Mouse (Mus musculus): ENCODE results near the gene Prn. TPM values are rescaled to one million over a fixed set of nuclear protein-coding genes. Genes with fewer than 3 reads are reported as not detected.

Gene Prn
- not detected in 2 replicates for polyA plus RNA-seq (2012; rRNA removed)

DNA sequence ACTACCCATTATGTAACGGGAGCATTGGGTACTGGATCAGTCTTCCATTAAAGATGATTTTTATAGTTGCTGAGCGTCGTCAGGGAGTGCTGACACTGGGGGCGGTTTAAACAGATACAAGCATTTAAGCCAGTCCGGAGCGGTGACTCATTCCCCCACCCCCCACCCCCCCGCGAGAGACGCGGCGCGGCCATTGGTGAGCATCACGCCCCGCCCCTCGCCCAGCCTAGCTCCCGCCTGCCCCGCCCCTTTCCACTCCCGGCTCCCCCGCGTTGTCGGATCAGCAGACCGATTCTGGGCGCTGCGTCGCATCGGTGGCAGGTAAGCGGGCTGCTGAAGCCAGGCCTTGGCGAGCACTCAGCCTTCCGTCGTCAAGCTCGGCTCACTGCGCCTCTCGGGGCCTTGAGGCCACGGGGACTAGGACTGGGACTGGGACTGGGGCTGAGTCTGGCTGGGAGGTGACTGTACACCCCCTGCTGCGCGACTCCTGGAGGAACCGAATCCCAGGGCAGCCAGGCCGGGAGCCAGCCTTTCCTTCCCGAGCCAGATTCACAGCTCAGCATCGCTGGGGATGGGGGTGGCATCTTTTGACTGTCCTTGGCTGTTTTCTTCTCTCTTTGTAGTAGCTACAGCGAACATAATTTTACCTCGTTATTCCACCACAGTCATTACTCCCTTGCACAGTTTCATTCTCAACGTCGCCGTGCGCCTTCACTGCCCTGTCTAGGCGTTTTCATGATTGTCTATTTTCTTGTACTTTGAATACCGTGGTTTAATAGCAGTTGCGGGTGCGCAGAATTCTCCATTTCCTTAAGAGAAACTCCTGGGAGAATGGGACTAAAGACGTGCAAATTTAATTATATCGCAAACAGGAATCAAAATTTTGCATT, at the start of gene Prn, which contains the start of gene Prnp:
TSS of gene Prn (plus strand) at position 275 of the 890 bp plus-strand sequence.
TSS of gene Prnp (plus strand) at position 246 of the 890 bp plus-strand sequence.
- TF ChIP-seq POLR2A (IDR thresholded peaks at IDR 0.05; ENCODE audit: borderline replicate concordance, extremely low read depth, low read depth, low read length) (peak; percentile 91), CTCF (IDR thresholded peaks at IDR 0.05; ENCODE audit: insufficient read depth, low read length) (no peak)
- WGBS, result 4% methylated on average over 52 of the region's 52 CpGs
- Histone ChIP-seq H3K4me3 (replicated peaks; ENCODE audit: extremely low read depth, low read depth, low read length) (peak within 1 kb of the TSS; percentile 100), H3K4me1 (ENCODE audit: control insufficient read depth, insufficient read depth, low read length) (peaks cover 4% of the 10 kb centered on the region)
- peak; percentile 87 for DNase-seq

DNA sequence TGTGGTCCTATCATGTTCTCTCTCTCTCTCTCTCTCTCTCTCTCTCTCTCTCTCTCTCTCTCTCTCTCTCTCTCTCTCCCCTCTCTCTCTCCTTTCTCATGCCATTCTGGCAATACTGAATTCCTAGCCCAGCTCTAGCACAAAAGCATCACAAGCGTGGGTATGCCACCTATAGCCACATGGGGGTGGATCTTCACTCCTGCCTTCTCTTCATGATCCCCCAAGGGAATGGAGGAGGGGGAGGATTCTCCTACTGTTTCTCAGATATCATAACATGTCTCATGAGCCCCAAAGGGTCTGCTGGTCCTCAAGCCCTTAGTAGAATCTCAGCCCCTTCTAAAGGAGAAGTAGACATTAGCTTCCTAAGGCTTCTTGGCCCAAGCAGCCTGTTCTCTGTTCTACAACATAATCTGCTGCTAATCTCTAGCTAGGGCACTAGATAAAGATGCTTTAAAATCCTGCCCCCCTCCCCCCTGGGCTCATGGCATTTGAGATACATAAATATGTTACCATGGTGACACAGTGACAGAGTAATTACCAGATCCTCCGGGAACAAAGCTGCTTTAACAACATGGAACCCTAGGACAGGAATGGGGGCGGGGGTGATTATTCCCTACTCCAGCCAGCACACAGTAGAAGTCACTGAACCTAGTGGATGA, 47.0 kb upstream of the Prn start:
- no peak for TF ChIP-seq POLR2A (IDR thresholded peaks at IDR 0.05; ENCODE audit: borderline replicate concordance, extremely low read depth, low read depth, low read length)
- TF ChIP-seq CTCF (IDR thresholded peaks at IDR 0.05; ENCODE audit: insufficient read depth, low read length), result no peak
- WGBS, result 70% methylated on average over 3 of the region's 3 CpGs
- no peak overlapping the region for H3K4me3 ChIP-seq (replicated peaks; ENCODE audit: extremely low read depth, low read depth, low read length)
- no peaks in the 10 kb centered on the region for H3K4me1 ChIP-seq (ENCODE audit: control insufficient read depth, insufficient read depth, low read length)
- DNase-seq, result no peak

DNA sequence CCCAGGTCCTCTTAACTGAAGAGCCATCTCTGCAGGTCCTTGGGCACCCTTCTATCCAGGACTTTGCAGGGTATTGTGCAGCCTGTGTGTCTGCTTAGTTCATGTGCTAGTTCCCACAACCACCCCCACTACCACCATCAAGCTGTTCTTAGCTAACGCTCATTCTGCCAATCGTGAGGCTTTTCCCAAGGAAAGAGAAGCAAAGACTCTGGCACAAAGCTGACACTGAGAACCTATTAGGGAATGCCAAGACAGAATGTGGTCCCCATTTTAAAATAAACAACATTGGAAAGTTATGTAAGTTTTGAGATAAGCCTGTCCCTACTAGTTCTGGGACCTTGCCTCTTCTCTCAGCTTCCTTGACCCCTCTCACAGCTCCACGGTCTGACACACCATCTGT, 46.3 kb upstream of the Prn start:
- no peak overlapping the region for H3K4me3 ChIP-seq (replicated peaks; ENCODE audit: extremely low read depth, low read depth, low read length)
- no peaks in the 10 kb centered on the region for H3K4me1 ChIP-seq (ENCODE audit: control insufficient read depth, insufficient read depth, low read length)
- no peak for TF ChIP-seq POLR2A (IDR thresholded peaks at IDR 0.05; ENCODE audit: borderline replicate concordance, extremely low read depth, low read depth, low read length)
- no peak for DNase-seq
- WGBS, result 71% methylated on average over 3 of the region's 3 CpGs

DNA sequence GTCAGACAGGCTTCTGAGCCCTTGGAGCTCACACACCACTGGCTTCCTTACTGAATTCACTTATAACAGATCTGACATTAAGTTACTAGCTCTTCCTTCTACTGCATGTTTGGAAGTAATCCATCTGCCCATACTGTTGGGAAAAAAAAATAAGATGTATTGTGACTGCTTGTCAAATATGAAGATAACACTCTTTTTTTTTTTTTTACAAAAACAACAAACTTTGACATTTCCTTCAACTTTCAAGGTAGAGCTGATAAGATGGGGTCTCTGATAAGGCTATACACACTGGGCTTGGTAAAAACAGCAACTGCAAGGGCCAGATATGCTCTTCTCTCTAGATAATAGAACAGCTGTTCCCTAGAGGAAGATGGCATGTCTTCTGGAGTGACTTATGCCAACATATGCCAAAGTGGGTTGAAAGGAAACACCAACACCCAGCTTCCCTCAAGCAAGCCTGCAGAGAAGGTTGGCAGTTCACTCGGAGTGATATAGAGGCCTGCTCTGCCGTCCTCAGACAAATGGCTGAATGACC, 45.4 kb upstream of the Prn start:
- TF ChIP-seq CTCF (IDR thresholded peaks at IDR 0.05; ENCODE audit: insufficient read depth, low read length) (no peak), POLR2A (IDR thresholded peaks at IDR 0.05; ENCODE audit: borderline replicate concordance, extremely low read depth, low read depth, low read length) (no peak)
- WGBS, result 70% methylated on average over 2 of the region's 2 CpGs
- DNase-seq, result no peak

DNA sequence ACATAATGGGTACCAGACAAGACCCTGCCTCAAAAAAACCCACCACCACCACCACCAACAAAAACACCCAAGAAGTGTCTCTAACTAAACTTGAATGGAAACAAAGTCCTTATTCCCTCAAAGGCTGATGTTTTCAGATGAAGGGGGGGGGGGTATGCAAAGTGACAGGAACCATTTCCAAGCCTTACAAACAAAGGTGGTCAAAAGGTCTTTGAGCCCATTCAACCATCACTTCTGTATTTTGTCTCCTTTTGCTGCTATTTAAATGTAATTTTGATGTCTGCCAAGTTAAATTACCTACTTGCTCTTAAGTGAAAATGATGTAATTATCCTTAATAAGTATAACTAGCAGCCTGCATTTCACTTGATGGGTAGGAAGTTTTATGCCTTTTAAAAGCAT, 43.1 kb upstream of the Prn start:
- Histone ChIP-seq H3K4me3 (replicated peaks; ENCODE audit: extremely low read depth, low read depth, low read length) (no peak overlapping the region), H3K4me1 (ENCODE audit: control insufficient read depth, insufficient read depth, low read length) (no peaks in the 10 kb centered on the region)
- DNase-seq, result no peak
- TF ChIP-seq POLR2A (IDR thresholded peaks at IDR 0.05; ENCODE audit: borderline replicate concordance, extremely low read depth, low read depth, low read length) (no peak), CTCF (IDR thresholded peaks at IDR 0.05; ENCODE audit: insufficient read depth, low read length) (no peak)

More for the DNA sequence above, 45.4 kb upstream of the Prn start:
- H3K4me1 ChIP-seq (ENCODE audit: control insufficient read depth, insufficient read depth, low read length), result no peaks in the 10 kb centered on the region
- no peak overlapping the region for H3K4me3 ChIP-seq (replicated peaks; ENCODE audit: extremely low read depth, low read depth, low read length)

DNA sequence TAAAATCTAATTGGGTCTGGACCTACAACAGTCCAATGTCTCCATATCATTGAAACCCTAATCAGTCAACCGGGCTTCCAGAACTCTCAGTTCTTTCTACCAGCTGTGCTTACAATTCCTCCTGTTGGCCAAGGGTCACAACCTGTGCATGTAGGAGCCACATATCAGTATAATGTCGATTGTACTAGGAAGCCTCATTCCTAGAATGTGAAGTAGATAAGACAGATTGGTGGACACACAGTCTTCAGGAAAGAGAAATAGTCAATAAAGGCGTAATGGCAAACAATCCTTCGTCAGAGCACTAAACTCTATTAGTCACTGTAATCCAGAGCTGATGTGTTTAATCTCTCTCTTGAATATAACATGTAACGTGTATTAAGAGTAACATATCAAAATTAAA, 40.8 kb upstream of the Prn start:
- WGBS, result 78% methylated on average over 5 of the region's 5 CpGs
- no peak overlapping the region for H3K4me3 ChIP-seq (replicated peaks; ENCODE audit: extremely low read depth, low read depth, low read length)
- no peak for TF ChIP-seq POLR2A (IDR thresholded peaks at IDR 0.05; ENCODE audit: borderline replicate concordance, extremely low read depth, low read depth, low read length)
- no peak for TF ChIP-seq CTCF (IDR thresholded peaks at IDR 0.05; ENCODE audit: insufficient read depth, low read length)
- no peak for DNase-seq
- H3K4me1 ChIP-seq (ENCODE audit: control insufficient read depth, insufficient read depth, low read length), result no peaks in the 10 kb centered on the region

DNA sequence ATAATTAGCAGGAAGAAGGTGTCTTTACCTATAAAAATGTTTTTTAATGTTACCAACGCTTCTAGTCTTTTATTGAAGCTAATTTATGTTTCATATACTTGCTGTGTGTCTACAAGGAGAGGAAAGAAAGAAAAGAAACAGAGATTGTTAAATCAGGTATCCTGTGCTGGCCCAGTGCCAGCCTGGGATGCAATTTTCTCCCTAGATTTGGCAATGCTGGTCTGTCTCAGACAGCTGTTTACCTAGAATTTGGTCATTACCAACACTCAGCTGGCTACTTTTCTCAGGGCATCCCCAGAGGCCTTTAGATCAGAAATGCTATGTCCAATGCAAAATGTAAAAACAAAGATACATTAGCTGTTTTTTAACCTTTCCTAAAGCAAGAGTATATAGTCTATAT, 36.4 kb upstream of the Prn start:
- 68% methylated on average over 1 of the region's 1 CpGs for WGBS
- no peak for TF ChIP-seq POLR2A (IDR thresholded peaks at IDR 0.05; ENCODE audit: borderline replicate concordance, extremely low read depth, low read depth, low read length)
- DNase-seq, result no peak
- Histone ChIP-seq H3K4me1 (ENCODE audit: control insufficient read depth, insufficient read depth, low read length) (no peaks in the 10 kb centered on the region), H3K4me3 (replicated peaks; ENCODE audit: extremely low read depth, low read depth, low read length) (no peak overlapping the region)

DNA sequence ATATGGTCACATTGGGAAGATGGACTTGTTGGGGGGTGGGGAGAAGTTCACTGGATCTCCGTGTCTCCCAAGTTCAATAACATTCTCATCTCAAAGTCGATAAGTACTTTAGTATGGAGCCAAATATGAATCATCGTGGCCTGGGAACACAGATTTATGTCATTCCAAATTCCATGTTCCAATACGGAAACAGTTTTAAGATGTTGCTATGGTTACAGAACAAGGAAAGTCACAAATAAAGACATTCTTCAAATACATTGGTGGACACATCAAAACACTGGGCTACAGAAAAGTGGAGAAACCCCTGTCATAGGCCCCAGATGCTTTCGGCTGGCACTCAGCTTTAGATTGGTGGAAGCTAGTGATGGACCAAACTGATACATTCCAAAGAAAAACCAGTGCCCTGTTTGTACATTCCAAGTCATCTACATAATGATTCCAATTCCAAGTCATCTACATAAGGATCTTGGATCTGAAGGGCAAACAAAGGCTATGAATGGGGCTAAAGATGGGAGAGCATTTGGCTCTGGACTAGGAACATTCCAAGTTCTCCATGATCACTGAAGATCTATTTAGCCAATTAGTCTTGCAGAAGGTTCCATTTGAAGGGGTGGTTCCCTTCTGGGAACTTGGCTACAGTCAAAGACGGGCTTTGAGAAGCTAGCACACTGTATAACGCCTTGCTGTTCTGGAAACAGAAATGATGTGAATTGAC, 33.0 kb upstream of the Prn start:
- TF ChIP-seq CTCF (IDR thresholded peaks at IDR 0.05; ENCODE audit: insufficient read depth, low read length) (no peak), POLR2A (IDR thresholded peaks at IDR 0.05; ENCODE audit: borderline replicate concordance, extremely low read depth, low read depth, low read length) (no peak)
- 74% methylated on average over 7 of the region's 7 CpGs for WGBS
- no peaks in the 10 kb centered on the region for H3K4me1 ChIP-seq (ENCODE audit: control insufficient read depth, insufficient read depth, low read length)
- H3K4me3 ChIP-seq (replicated peaks; ENCODE audit: extremely low read depth, low read depth, low read length), result no peak overlapping the region
- no peak for DNase-seq

DNA sequence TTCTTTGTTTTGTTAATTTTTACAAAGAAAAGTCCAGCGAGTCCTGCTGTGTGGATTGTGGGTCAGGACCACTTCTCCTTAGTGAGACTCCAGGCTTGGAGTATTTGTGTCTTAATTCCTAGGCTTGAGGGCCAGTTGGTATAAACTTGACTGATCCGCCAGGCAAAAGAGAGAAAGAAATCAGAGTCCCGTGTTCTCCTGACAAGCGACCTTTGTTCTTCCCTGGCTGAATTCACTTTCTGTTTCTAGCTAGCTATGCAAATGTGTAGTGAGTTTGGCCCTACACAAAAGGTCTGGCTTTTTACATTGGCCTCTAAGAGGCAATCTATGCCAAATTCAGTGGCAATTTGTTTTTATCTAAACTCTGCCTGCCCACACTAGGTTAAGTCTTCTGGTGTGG, 28.0 kb upstream of the Prn start:
- WGBS, result 71% methylated on average over 4 of the region's 4 CpGs

More for the DNA sequence above, 28.0 kb upstream of the Prn start:
- H3K4me1 ChIP-seq (ENCODE audit: control insufficient read depth, insufficient read depth, low read length), result no peaks in the 10 kb centered on the region
- H3K4me3 ChIP-seq (replicated peaks; ENCODE audit: extremely low read depth, low read depth, low read length), result no peak overlapping the region
- DNase-seq, result no peak
- TF ChIP-seq CTCF (IDR thresholded peaks at IDR 0.05; ENCODE audit: insufficient read depth, low read length) (no peak), POLR2A (IDR thresholded peaks at IDR 0.05; ENCODE audit: borderline replicate concordance, extremely low read depth, low read depth, low read length) (no peak)

Measured in lung, adult 2 months (tissue).